Mouse (Mus musculus) midbrain, embryonic 15.5 days (tissue): ENCODE measurements at regions not wholly inside any gene's neighbourhood (a gene's known extent, or its start where the extent isn't known, plus 50 kb on each side); places are given as distances from the start of the nearest gene placed in this dataset.

Experiments used
- ATAC-seq: fragments of 200-750 bp; cut with Nextera tagmentation; replicated peaks from 2 replicates; pipeline ENCODE4 v1.8.0; 2017; ENCODE audit warnings: moderate TSS enrichment
- H3K27ac ChIP-seq: fragments of 300-500 bp; sonication (generic); 2 replicates; pipeline ENCODE4 v1.5.1; 2015; ENCODE audit warnings: mild to moderate bottlenecking, inconsistent platforms
- H3K27me3 ChIP-seq: fragments of 300-500 bp; sonication (generic); replicated peaks from 2 replicates; pipeline ENCODE4 v1.6.1; 2015; ENCODE audit warnings: inconsistent platforms
- H3K36me3 ChIP-seq: fragments of 300-500 bp; sonication (generic); replicated peaks from 2 replicates; pipeline ENCODE4 v1.6.1; 2015; ENCODE audit warnings: inconsistent platforms
- H3K4me1 ChIP-seq: fragments of 300-500 bp; sonication (generic); 2 replicates; pipeline ENCODE4 v1.6.1; 2015; ENCODE audit warnings: inconsistent platforms
- H3K4me2 ChIP-seq: fragments of 300-500 bp; sonication (generic); 2 replicates; pipeline ENCODE4 v1.6.1; 2015; ENCODE audit warnings: inconsistent platforms, mild to moderate bottlenecking, moderate library complexity
- H3K4me3 ChIP-seq: fragments of 300-500 bp; sonication (generic); 2 replicates; pipeline ENCODE4 v1.5.1; 2015; ENCODE audit warnings: mild to moderate bottlenecking, inconsistent platforms
- H3K9ac ChIP-seq: fragments of 300-500 bp; sonication (generic); 2 replicates; pipeline ENCODE4 v1.6.1; 2015; ENCODE audit warnings: mild to moderate bottlenecking, inconsistent platforms
- H3K9me3 ChIP-seq: fragments of 300-500 bp; sonication (generic); 2 replicates; pipeline ENCODE4 v1.6.1; 2016; ENCODE audit warnings: inconsistent platforms
- WGBS: fragments of 180-500 bp; shearing (Covaris S2); methylation state at CpG from one replicate; pipeline ENCODE4 v1.1.7; 2015; ENCODE audit warnings: mixed read lengths; 5-methylcytosine and 5-hydroxymethylcytosine counted together

GRCm38 (mm10) chr4:105656071-105656655 lies 133.5 kb upstream of the Gm12728 start:
- Histone ChIP-seq H3K36me3 (no peaks in the 10 kb centered on the region), H3K4me1 (no peaks in the 10 kb centered on the region), H3K4me3 (no peak overlapping the region), H3K9me3 (no peaks in the 10 kb centered on the region), H3K9ac (no peak overlapping the region), H3K4me2 (no peak overlapping the region), H3K27ac (no peak overlapping the region), H3K27me3 (no peaks in the 10 kb centered on the region)
- no peak for ATAC-seq
- WGBS = 83% methylated on average over 5 of the region's 5 CpGs

GRCm38 (mm10) chr4:105658581-105658980 lies 131.1 kb upstream of the Gm12728 start:
- Histone ChIP-seq H3K9me3 (no peaks in the 10 kb centered on the region), H3K9ac (no peak overlapping the region), H3K4me1 (no peaks in the 10 kb centered on the region), H3K27me3 (no peaks in the 10 kb centered on the region), H3K27ac (no peak overlapping the region), H3K4me3 (no peak overlapping the region), H3K4me2 (no peak overlapping the region), H3K36me3 (no peaks in the 10 kb centered on the region)
- no peak for ATAC-seq
- WGBS = 73% methylated on average over 3 of the region's 3 CpGs

GRCm38 (mm10) chr4:105676690-105677089 lies 113.0 kb upstream of the Gm12728 start:
- no peaks in the 10 kb centered on the region for H3K36me3 ChIP-seq
- no peak overlapping the region for H3K4me2 ChIP-seq
- H3K9me3 ChIP-seq = no peaks in the 10 kb centered on the region
- ATAC-seq = no peak
- H3K27me3 ChIP-seq = no peaks in the 10 kb centered on the region
- no peak overlapping the region for H3K9ac ChIP-seq
- 93% methylated on average over 1 of the region's 1 CpGs for WGBS
- H3K4me3 ChIP-seq = no peak overlapping the region
- H3K4me1 ChIP-seq = no peaks in the 10 kb centered on the region
- no peak overlapping the region for H3K27ac ChIP-seq

- H3K27ac ChIP-seq = no peak overlapping the region
- no peaks in the 10 kb centered on the region for H3K4me1 ChIP-seq
- no peak for ATAC-seq
- no peak overlapping the region for H3K4me2 ChIP-seq
- no peak overlapping the region for H3K4me3 ChIP-seq
- no peaks in the 10 kb centered on the region for H3K36me3 ChIP-seq
- no peaks in the 10 kb centered on the region for H3K9me3 ChIP-seq
- H3K9ac ChIP-seq = no peak overlapping the region
- H3K27me3 ChIP-seq = no peaks in the 10 kb centered on the region
- WGBS = 52% methylated on average over 3 of the region's 3 CpGs
Measured at GRCm38 (mm10) chr4:105690716-105691115, 99.0 kb upstream of the Gm12728 start.

GRCm38 (mm10) chr4:105692380-105692779 lies 97.3 kb upstream of the Gm12728 start:
- H3K36me3 ChIP-seq = no peaks in the 10 kb centered on the region
- no peak overlapping the region for H3K4me2 ChIP-seq
- no peak for ATAC-seq
- no peaks in the 10 kb centered on the region for H3K4me1 ChIP-seq
- no peak overlapping the region for H3K4me3 ChIP-seq
- no peak overlapping the region for H3K27ac ChIP-seq
- WGBS = 87% methylated on average over 4 of the region's 4 CpGs
- H3K9me3 ChIP-seq = no peaks in the 10 kb centered on the region
- H3K9ac ChIP-seq = no peak overlapping the region
- H3K27me3 ChIP-seq = no peaks in the 10 kb centered on the region

- H3K4me2 ChIP-seq = no peak overlapping the region
- no peak overlapping the region for H3K27ac ChIP-seq
- H3K9me3 ChIP-seq = no peaks in the 10 kb centered on the region
- H3K4me1 ChIP-seq = no peaks in the 10 kb centered on the region
- no peak for ATAC-seq
- H3K4me3 ChIP-seq = no peak overlapping the region
- no peak overlapping the region for H3K9ac ChIP-seq
- H3K27me3 ChIP-seq = no peaks in the 10 kb centered on the region
- H3K36me3 ChIP-seq = no peaks in the 10 kb centered on the region
- WGBS = 89% methylated on average over 2 of the region's 2 CpGs
Measured at GRCm38 (mm10) chr4:105695895-105696294, 93.8 kb upstream of the Gm12728 start.

- H3K27ac ChIP-seq = no peak overlapping the region
- no peak for ATAC-seq
- no peaks in the 10 kb centered on the region for H3K27me3 ChIP-seq
- no peak overlapping the region for H3K4me3 ChIP-seq
- H3K4me2 ChIP-seq = no peak overlapping the region
- no peaks in the 10 kb centered on the region for H3K9me3 ChIP-seq
- no peak overlapping the region for H3K9ac ChIP-seq
- 90% methylated on average over 4 of the region's 4 CpGs for WGBS
- no peaks in the 10 kb centered on the region for H3K4me1 ChIP-seq
- H3K36me3 ChIP-seq = no peaks in the 10 kb centered on the region
Measured at GRCm38 (mm10) chr4:105697123-105697522, 92.5 kb upstream of the Gm12728 start.

GRCm38 (mm10) chr4:105702036-105702435 lies 87.6 kb upstream of the Gm12728 start:
- no peak overlapping the region for H3K9ac ChIP-seq
- no peak overlapping the region for H3K4me3 ChIP-seq
- 43% methylated on average over 3 of the region's 3 CpGs for WGBS
- no peaks in the 10 kb centered on the region for H3K36me3 ChIP-seq
- H3K4me2 ChIP-seq = no peak overlapping the region
- ATAC-seq = no peak
- H3K27ac ChIP-seq = no peak overlapping the region
- H3K9me3 ChIP-seq = no peaks in the 10 kb centered on the region
- H3K4me1 ChIP-seq = no peaks in the 10 kb centered on the region
- H3K27me3 ChIP-seq = no peaks in the 10 kb centered on the region

- WGBS = 89% methylated on average over 3 of the region's 3 CpGs
- Histone ChIP-seq H3K36me3 (no peaks in the 10 kb centered on the region), H3K4me3 (no peak overlapping the region), H3K27me3 (no peaks in the 10 kb centered on the region), H3K27ac (no peak overlapping the region), H3K4me1 (no peaks in the 10 kb centered on the region), H3K9me3 (no peaks in the 10 kb centered on the region), H3K4me2 (no peak overlapping the region), H3K9ac (no peak overlapping the region)
- ATAC-seq = no peak
Measured at GRCm38 (mm10) chr4:105703408-105703807, 86.3 kb upstream of the Gm12728 start.

- Histone ChIP-seq H3K4me3 (no peak overlapping the region), H3K27ac (no peak overlapping the region), H3K36me3 (no peaks in the 10 kb centered on the region), H3K4me1 (no peaks in the 10 kb centered on the region), H3K4me2 (no peak overlapping the region), H3K9ac (no peak overlapping the region), H3K9me3 (no peaks in the 10 kb centered on the region), H3K27me3 (no peaks in the 10 kb centered on the region)
- WGBS = 89% methylated on average over 9 of the region's 9 CpGs
- no peak for ATAC-seq
Measured at GRCm38 (mm10) chr4:105704271-105704670, 85.4 kb upstream of the Gm12728 start.

- WGBS = 41% methylated on average over 6 of the region's 6 CpGs
- no peaks in the 10 kb centered on the region for H3K9me3 ChIP-seq
- no peak overlapping the region for H3K27ac ChIP-seq
- ATAC-seq = no peak
- H3K27me3 ChIP-seq = no peaks in the 10 kb centered on the region
- H3K9ac ChIP-seq = no peak overlapping the region
- H3K36me3 ChIP-seq = no peaks in the 10 kb centered on the region
- H3K4me3 ChIP-seq = no peak overlapping the region
- H3K4me2 ChIP-seq = no peak overlapping the region
- no peaks in the 10 kb centered on the region for H3K4me1 ChIP-seq
Measured at GRCm38 (mm10) chr4:105705996-105706395, 83.7 kb upstream of the Gm12728 start.

- no peak for ATAC-seq
- 75% methylated on average over 13 of the region's 13 CpGs for WGBS
- no peaks in the 10 kb centered on the region for H3K36me3 ChIP-seq
- H3K4me3 ChIP-seq = no peak overlapping the region
- H3K4me1 ChIP-seq = no peaks in the 10 kb centered on the region
- H3K4me2 ChIP-seq = no peak overlapping the region
- H3K27ac ChIP-seq = no peak overlapping the region
- H3K9me3 ChIP-seq = no peaks in the 10 kb centered on the region
- no peak overlapping the region for H3K9ac ChIP-seq
- H3K27me3 ChIP-seq = no peaks in the 10 kb centered on the region
Measured at GRCm38 (mm10) chr4:105708080-105708796, 81.4 kb upstream of the Gm12728 start.

GRCm38 (mm10) chr4:105713956-105714355 lies 75.7 kb upstream of the Gm12728 start:
- no peak overlapping the region for H3K27ac ChIP-seq
- H3K36me3 ChIP-seq = no peaks in the 10 kb centered on the region
- WGBS = 85% methylated on average over 6 of the region's 6 CpGs
- H3K9ac ChIP-seq = no peak overlapping the region
- no peak overlapping the region for H3K4me2 ChIP-seq
- no peak for ATAC-seq
- no peak overlapping the region for H3K4me3 ChIP-seq
- no peaks in the 10 kb centered on the region for H3K27me3 ChIP-seq
- no peaks in the 10 kb centered on the region for H3K9me3 ChIP-seq
- no peaks in the 10 kb centered on the region for H3K4me1 ChIP-seq
